Mouse (Mus musculus) forebrain, embryonic 14.5 days (tissue): ENCODE data around the gene Card10. TPM values are rescaled to one million over a fixed set of nuclear protein-coding genes. Genes with fewer than 3 reads are reported as not detected.

Experiments
- ATAC-seq: fragments of 200-750 bp; cut with Nextera tagmentation; 2 replicates; pipeline ENCODE4 v1.8.0; 2017; ENCODE audit warnings: mild to moderate bottlenecking, moderate library complexity
- DNase-seq: peaks from one replicate; pipeline ENCODE4 v3.0.0-alpha.2; 2015; ENCODE audit warnings: low spot score
- H3K27ac ChIP-seq: fragments of 300-500 bp; sonication (generic); 2 replicates; pipeline ENCODE4 v1.5.1; 2014; ENCODE audit warnings: low read depth, mild to moderate bottlenecking, control low read depth, low read length, moderate library complexity
- H3K27me3 ChIP-seq: fragments of 300-500 bp; sonication (generic); replicated peaks from 2 replicates; pipeline ENCODE4 v1.6.1; 2014; ENCODE audit warnings: low read length, control low read depth, mixed read lengths; ENCODE audit not compliant: control insufficient read depth, insufficient read depth
- H3K36me3 ChIP-seq: fragments of 300-500 bp; sonication (generic); 2 replicates; pipeline ENCODE4 v1.6.1; 2014; ENCODE audit warnings: low read length, control low read depth; ENCODE audit not compliant: control insufficient read depth, insufficient read depth
- H3K4me1 ChIP-seq: fragments of 300-500 bp; sonication (generic); 2 replicates; pipeline ENCODE4 v1.6.1; 2014; ENCODE audit warnings: antibody characterized with exemption, low read length, control low read depth; ENCODE audit not compliant: control insufficient read depth, insufficient read depth
- H3K4me2 ChIP-seq: fragments of 300-500 bp; sonication (generic); 2 replicates; pipeline ENCODE4 v1.6.1; 2014; ENCODE audit warnings: mild to moderate bottlenecking, control low read depth, low read length
- H3K4me3 ChIP-seq: fragments of 300-500 bp; sonication (generic); 2 replicates; pipeline ENCODE4 v1.5.1; 2014; ENCODE audit warnings: low read depth, low read length, control low read depth
- H3K9ac ChIP-seq: fragments of 300-500 bp; sonication (generic); 2 replicates; pipeline ENCODE4 v1.6.1; 2014; ENCODE audit warnings: mild to moderate bottlenecking, low read length, control low read depth, moderate library complexity
- H3K9me3 ChIP-seq: fragments of 300-500 bp; sonication (generic); replicated peaks from 2 replicates; pipeline ENCODE4 v1.6.1; 2016; ENCODE audit warnings: low read length, control low read depth, mixed read lengths; ENCODE audit not compliant: control insufficient read depth
- WGBS: fragments of 180-500 bp; shearing (Covaris S2); extraction: QIAGEN DNeasy Blood & Tissue Kit; methylation state at CpG from one replicate; pipeline ENCODE4 v1.1.7; 2014; 5-methylcytosine and 5-hydroxymethylcytosine counted together
- polyA plus RNA-seq: library from polyadenylated mRNA; unstranded; fragments of >200 nt; fragmentation: Nextera tagmentation; extraction: Ambion mirVana; gene quantifications from 2 replicates; pipeline ENCODE4 v1.2.1, GENCODE M21; 2014

The Card10 gene
- polyA plus RNA-seq, 1 experiment from 2014 or later: 1.1 TPM

GRCm38 (mm10) chr15:78773290-78773729 is 29.5 kb downstream of the Card10 start, which contains the start of gene Mfng:
Gene Mfng, minus strand, starts transcription at chr15:78773475.
- peak; percentile 94 for DNase-seq
- peak; percentile 79 for ATAC-seq
- peak within 1 kb of the TSS; percentile 39 for H3K4me3 ChIP-seq
- no peaks in the 10 kb centered on the region for H3K27me3 ChIP-seq
- peaks cover 37% of the 10 kb centered on the region for H3K4me1 ChIP-seq
- peak within 1 kb of the TSS; percentile 59 for H3K4me2 ChIP-seq
- 2% methylated on average over 10 of the region's 11 CpGs for WGBS
- no peaks in the 10 kb centered on the region for H3K36me3 ChIP-seq
- peak within 1 kb of the TSS; percentile 98 for H3K27ac ChIP-seq
- no peaks in the 10 kb centered on the region for H3K9me3 ChIP-seq
- peak within 1 kb of the TSS; percentile 68 for H3K9ac ChIP-seq

- no peaks in the 10 kb centered on the region for H3K36me3 ChIP-seq
- no peaks in the 10 kb centered on the region for H3K9me3 ChIP-seq
- ATAC-seq: no peak; the same call in 1 of the 2 replicates
- peaks cover 40% of the 10 kb centered on the region for H3K4me1 ChIP-seq
- H3K9ac ChIP-seq: peak overlapping the region; percentile 68
- WGBS: 28% methylated on average over 14 of the region's 14 CpGs
- peak overlapping the region; percentile 98 for H3K27ac ChIP-seq
- peak overlapping the region; percentile 59 for H3K4me2 ChIP-seq
- peak overlapping the region; percentile 39 for H3K4me3 ChIP-seq
- DNase-seq: no peak
- no peaks in the 10 kb centered on the region for H3K27me3 ChIP-seq
Observed at GRCm38 (mm10) chr15:78772856-78773255, 30.0 kb downstream of the Card10 start.

GRCm38 (mm10) chr15:78772368-78772763 is 30.5 kb downstream of the Card10 start:
- H3K27me3 ChIP-seq: no peaks in the 10 kb centered on the region
- peak overlapping the region; percentile 39 for H3K4me3 ChIP-seq
- H3K36me3 ChIP-seq: peaks cover under 1% of the 10 kb centered on the region; the same call in 1 of the 2 replicates
- H3K9ac ChIP-seq: peak overlapping the region; percentile 68
- no peak for ATAC-seq
- H3K4me2 ChIP-seq: peak overlapping the region; percentile 59
- H3K4me1 ChIP-seq: peaks cover 40% of the 10 kb centered on the region
- peak overlapping the region; percentile 98 for H3K27ac ChIP-seq
- no peak for DNase-seq
- no peaks in the 10 kb centered on the region for H3K9me3 ChIP-seq
- 43% methylated on average over 4 of the region's 4 CpGs for WGBS

- H3K27me3 ChIP-seq: no peaks in the 10 kb centered on the region
- ATAC-seq (no peak), DNase-seq (no peak)
- H3K4me2 ChIP-seq: peak overlapping the region; percentile 59
- peak overlapping the region; percentile 68 for H3K9ac ChIP-seq
- peak overlapping the region; percentile 98 for H3K27ac ChIP-seq
- peak overlapping the region; percentile 39 for H3K4me3 ChIP-seq
- 34% methylated on average over 19 of the region's 19 CpGs for WGBS
- H3K9me3 ChIP-seq: no peaks in the 10 kb centered on the region
- H3K36me3 ChIP-seq: peaks cover 6% of the 10 kb centered on the region; the same call in 1 of the 2 replicates
- H3K4me1 ChIP-seq: peaks cover 44% of the 10 kb centered on the region
Observed at GRCm38 (mm10) chr15:78771531-78772367, 31.1 kb downstream of the Card10 start.

- peak overlapping the region; percentile 39 for H3K4me3 ChIP-seq
- H3K4me1 ChIP-seq: peaks cover 44% of the 10 kb centered on the region
- peak; percentile 80 for ATAC-seq
Observed at GRCm38 (mm10) chr15:78770983-78771355, 31.9 kb downstream of the Card10 start.

GRCm38 (mm10) chr15:78770234-78770982 is 32.4 kb downstream of the Card10 start:
- H3K27me3 ChIP-seq: no peaks in the 10 kb centered on the region
- H3K9me3 ChIP-seq: no peaks in the 10 kb centered on the region
- H3K27ac ChIP-seq: peak overlapping the region; percentile 98
- peak overlapping the region; percentile 31 for H3K4me3 ChIP-seq
- H3K4me2 ChIP-seq: peak overlapping the region; percentile 59
- 21% methylated on average over 9 of the region's 9 CpGs for WGBS
- DNase-seq (no peak), ATAC-seq (peak; percentile 10; the same call in 1 of the 2 replicates)
- peaks cover 44% of the 10 kb centered on the region for H3K4me1 ChIP-seq
- H3K9ac ChIP-seq: peak overlapping the region; percentile 68
- H3K36me3 ChIP-seq: peaks cover 11% of the 10 kb centered on the region; the same call in 1 of the 2 replicates

More at GRCm38 (mm10) chr15:78770983-78771355, 31.9 kb downstream of the Card10 start:
- H3K36me3 ChIP-seq: peaks cover 7% of the 10 kb centered on the region; the same call in 1 of the 2 replicates
- peak; percentile 92 for DNase-seq
- H3K9me3 ChIP-seq: no peaks in the 10 kb centered on the region
- peak overlapping the region; percentile 68 for H3K9ac ChIP-seq
- H3K27me3 ChIP-seq: no peaks in the 10 kb centered on the region
- peak overlapping the region; percentile 59 for H3K4me2 ChIP-seq
- 2% methylated on average over 5 of the region's 5 CpGs for WGBS
- peak overlapping the region; percentile 98 for H3K27ac ChIP-seq

GRCm38 (mm10) chr15:78769064-78769463 is 33.8 kb downstream of the Card10 start:
- Histone ChIP-seq H3K27me3 (no peaks in the 10 kb centered on the region), H3K9me3 (no peaks in the 10 kb centered on the region), H3K4me2 (peak overlapping the region; percentile 59), H3K4me1 (peaks cover 46% of the 10 kb centered on the region), H3K27ac (no peak overlapping the region), H3K36me3 (peaks cover 15% of the 10 kb centered on the region; the same call in 1 of the 2 replicates), H3K4me3 (no peak overlapping the region), H3K9ac (no peak overlapping the region)
- ATAC-seq: no peak
- WGBS: 93% methylated on average over 4 of the region's 4 CpGs
- DNase-seq: no peak

- Histone ChIP-seq H3K4me1 (peaks cover 16% of the 10 kb centered on the region), H3K9me3 (no peaks in the 10 kb centered on the region), H3K4me3 (no peak overlapping the region), H3K4me2 (no peak overlapping the region), H3K27ac (peak overlapping the region; percentile 81; the same call in 1 of the 2 replicates), H3K9ac (no peak overlapping the region), H3K36me3 (peaks cover 50% of the 10 kb centered on the region), H3K27me3 (no peaks in the 10 kb centered on the region)
- ATAC-seq: peak; percentile 16; the same call in 1 of the 2 replicates
- WGBS: 60% methylated on average over 5 of the region's 5 CpGs
- no peak for DNase-seq
Observed at GRCm38 (mm10) chr15:78763704-78764103, 39.1 kb downstream of the Card10 start.
